Mouse (Mus musculus): ENCODE measurements around the gene Olfr906. TPM values are rescaled to one million over a fixed set of nuclear protein-coding genes. Genes with fewer than 3 reads are reported as not detected.

The Olfr906 gene
- polyA plus RNA-seq, 1 experiment from 2014 or later: not detected

Other genes starting within 250 kb of the Olfr906 start
- not detected in 2 replicates for gene Olfr143, start 234.3 kb upstream of the Olfr906 start, polyA plus RNA-seq (2014; fragmentation: Nextera tagmentation; extraction: Ambion mirVana)
- not detected in 2 replicates for gene Olfr895, start 219.2 kb upstream of the Olfr906 start, polyA plus RNA-seq (2014; fragmentation: Nextera tagmentation; extraction: Ambion mirVana)
- not detected in 2 replicates for gene Olfr896-ps1, start 196.0 kb upstream of the Olfr906 start, polyA plus RNA-seq (2014; fragmentation: Nextera tagmentation; extraction: Ambion mirVana)
- not detected in 2 replicates for gene Olfr25, start 158.0 kb upstream of the Olfr906 start, polyA plus RNA-seq (2014; fragmentation: Nextera tagmentation; extraction: Ambion mirVana)
- gene Olfr898, start 138.7 kb upstream of the Olfr906 start, polyA plus RNA-seq (2014; fragmentation: Nextera tagmentation; extraction: Ambion mirVana): not detected in 2 replicates
- gene Olfr250, start 120.2 kb upstream of the Olfr906 start, polyA plus RNA-seq (2014; fragmentation: Nextera tagmentation; extraction: Ambion mirVana): not detected in 2 replicates
- not detected in 2 replicates for gene Olfr251, start 110.0 kb upstream of the Olfr906 start, polyA plus RNA-seq (2014; fragmentation: Nextera tagmentation; extraction: Ambion mirVana)
- gene Olfr147, start 85.4 kb upstream of the Olfr906 start, polyA plus RNA-seq (2014; fragmentation: Nextera tagmentation; extraction: Ambion mirVana): not detected in 2 replicates
- gene Olfr901, start 57.6 kb upstream of the Olfr906 start, polyA plus RNA-seq (2014; fragmentation: Nextera tagmentation; extraction: Ambion mirVana): not detected in 2 replicates
- not detected in 2 replicates for gene Olfr902, start 39.4 kb upstream of the Olfr906 start, polyA plus RNA-seq (2014; fragmentation: Nextera tagmentation; extraction: Ambion mirVana)
- not detected in 2 replicates for gene Olfr904, start 23.9 kb upstream of the Olfr906 start, polyA plus RNA-seq (2014; fragmentation: Nextera tagmentation; extraction: Ambion mirVana)
- gene Olfr905, start 16.0 kb upstream of the Olfr906 start, polyA plus RNA-seq (2014; fragmentation: Nextera tagmentation; extraction: Ambion mirVana): not detected in 2 replicates
- not detected in 2 replicates for gene Olfr907, start 8.7 kb downstream of the Olfr906 start, polyA plus RNA-seq (2014; fragmentation: Nextera tagmentation; extraction: Ambion mirVana)
- not detected in 2 replicates for gene Olfr911-ps1, start 34.5 kb downstream of the Olfr906 start, polyA plus RNA-seq (2014; fragmentation: Nextera tagmentation; extraction: Ambion mirVana)
- gene Olfr910, start 50.8 kb downstream of the Olfr906 start, polyA plus RNA-seq (2014; fragmentation: Nextera tagmentation; extraction: Ambion mirVana): not detected in 2 replicates
- not detected in 2 replicates for gene Olfr912, start 93.1 kb downstream of the Olfr906 start, polyA plus RNA-seq (2014; fragmentation: Nextera tagmentation; extraction: Ambion mirVana)
- not detected in 2 replicates for gene Olfr913, start 105.7 kb downstream of the Olfr906 start, polyA plus RNA-seq (2014; fragmentation: Nextera tagmentation; extraction: Ambion mirVana)
- gene Olfr914, start 118.0 kb downstream of the Olfr906 start, polyA plus RNA-seq (2014; fragmentation: Nextera tagmentation; extraction: Ambion mirVana): not detected in 2 replicates
- not detected in 2 replicates for gene Olfr916, start 172.8 kb downstream of the Olfr906 start, polyA plus RNA-seq (2014; fragmentation: Nextera tagmentation; extraction: Ambion mirVana)
- not detected in 2 replicates for gene Olfr917, start 178.8 kb downstream of the Olfr906 start, polyA plus RNA-seq (2014; fragmentation: Nextera tagmentation; extraction: Ambion mirVana)
- gene Olfr918, start 187.5 kb downstream of the Olfr906 start, polyA plus RNA-seq (2014; fragmentation: Nextera tagmentation; extraction: Ambion mirVana): not detected in 2 replicates
- gene Olfr919, start 216.6 kb downstream of the Olfr906 start, polyA plus RNA-seq (2014; fragmentation: Nextera tagmentation; extraction: Ambion mirVana): not detected in 2 replicates
- 25.4 and 26.3 TPM in 2 replicates for gene Vwa5a, start 231.2 kb downstream of the Olfr906 start, polyA plus RNA-seq (2014; fragmentation: Nextera tagmentation; extraction: Ambion mirVana)

Measured in stomach, embryonic 14.5 days (tissue).